Mouse (Mus musculus) liver, embryonic 12.5 days (tissue): ENCODE data around the gene Tmprss11g. TPM values are rescaled to one million over a fixed set of nuclear protein-coding genes. Genes with fewer than 3 reads are reported as not detected.

Experiments used
- polyA plus RNA-seq: library from polyadenylated mRNA; unstranded; fragments of >200 nt; fragmentation: Nextera tagmentation; extraction: Ambion mirVana; gene quantifications from 2 replicates; pipeline ENCODE4 v1.2.1, GENCODE M21; 2016

Gene Tmprss11g
- polyA plus RNA-seq, 1 experiment from 2014 or later, result not detected

Other genes with a start within 250 kb of the Tmprss11g start
- not detected in 2 replicates for gene Tmprss11c, start 229.3 kb downstream of the Tmprss11g start, polyA plus RNA-seq
- not detected in 2 replicates for gene Tmprss11d, start 145.2 kb downstream of the Tmprss11g start, polyA plus RNA-seq
- gene Tmprss11a, start 49.6 kb downstream of the Tmprss11g start, polyA plus RNA-seq, result not detected in 2 replicates
- not detected in 2 replicates for gene Tmprss11f, start 113.8 kb upstream of the Tmprss11g start, polyA plus RNA-seq
- not detected in 2 replicates for gene Tmprss11b, start 157.8 kb upstream of the Tmprss11g start, polyA plus RNA-seq
- not detected in 2 replicates for gene Tmprss11e, start 227.2 kb upstream of the Tmprss11g start, polyA plus RNA-seq